Mouse (Mus musculus) ES-E14 (cell line): ENCODE measurements at regions not wholly inside any gene's neighbourhood (a gene's known extent, or its start where the extent isn't known, plus 50 kb on each side); places are given as distances from the start of the nearest gene placed in this dataset.

ENCODE experiments used
- DNase-seq: peaks from one replicate; pipeline ENCODE4 v3.0.0-alpha.2; 2013; ENCODE audit warnings: low read depth, low spot score
- H3K27ac ChIP-seq: 2 replicates; pipeline ENCODE4 v1.5.1; 2012; ENCODE audit warnings: low read depth, mild to moderate bottlenecking, low read length, moderate library complexity, mixed read lengths; ENCODE audit not compliant: poor library complexity, insufficient read depth, severe bottlenecking
- H3K36me3 ChIP-seq: 2 replicates; pipeline ENCODE4 v1.6.1; 2012; ENCODE audit warnings: mild to moderate bottlenecking, low read length, moderate library complexity, mixed read lengths; ENCODE audit not compliant: control insufficient read depth, poor library complexity, insufficient read depth, severe bottlenecking
- H3K4me1 ChIP-seq, 2 experiments: fragments of 150-350 bp in 1 of 2; sonication (generic) in 1 of 2; 2 replicates each; pipeline ENCODE4 v1.6.1; 2012; ENCODE audit warnings: low read length in 2 of 2, mild to moderate bottlenecking in 1 of 2, mixed read lengths in 1 of 2; ENCODE audit not compliant: control insufficient read depth in 2 of 2, insufficient read depth in 2 of 2, poor library complexity in 1 of 2
- H3K4me3 ChIP-seq, 2 experiments: fragments of 150-350 bp in 1 of 2; sonication (generic) in 1 of 2; 2 replicates each; pipeline ENCODE4 v1.5.1; 2012; ENCODE audit warnings: low read length in 2 of 2, low read depth in 1 of 2, mild to moderate bottlenecking in 1 of 2, mixed read lengths in 1 of 2; ENCODE audit not compliant: insufficient read depth in 1 of 2, poor library complexity in 1 of 2, severe bottlenecking in 1 of 2
- H3K9ac ChIP-seq: 2 replicates; pipeline ENCODE4 v1.6.1; 2012; ENCODE audit warnings: low read depth, mild to moderate bottlenecking, low read length, mixed read lengths; ENCODE audit not compliant: poor library complexity, insufficient read depth, severe bottlenecking
- H3K9me3 ChIP-seq: fragments of 150-350 bp; sonication (generic); 2 replicates; pipeline ENCODE4 v1.6.1; 2012; ENCODE audit warnings: low read depth, mild to moderate bottlenecking, low read length; ENCODE audit not compliant: control insufficient read depth, insufficient read depth
- CHD2 ChIP-seq: IDR thresholded peaks from 2 replicates; pipeline ENCODE4 v1.6.1; 2014; ENCODE audit warnings: mild to moderate bottlenecking, low read depth, low read length, inconsistent platforms
- HCFC1 ChIP-seq: IDR thresholded peaks from 2 replicates; pipeline ENCODE4 v1.6.1; 2012; ENCODE audit warnings: low read length, inconsistent platforms, borderline replicate concordance; ENCODE audit not compliant: insufficient read depth
- MAFK ChIP-seq: IDR thresholded peaks from 2 replicates; pipeline ENCODE4 v1.6.1; 2014; ENCODE audit warnings: mild to moderate bottlenecking, low read depth, low read length, inconsistent platforms; ENCODE audit not compliant: insufficient read depth
- ZC3H11A ChIP-seq: IDR thresholded peaks from 2 replicates; pipeline ENCODE4 v1.6.1; 2012; ENCODE audit warnings: low read depth, mild to moderate bottlenecking, inconsistent platforms, low read length, borderline replicate concordance
- ZNF384 ChIP-seq: IDR thresholded peaks from 2 replicates; pipeline ENCODE4 v1.6.1; 2012; ENCODE audit warnings: low read depth, low read length, inconsistent platforms
- in situ Hi-C, 2 experiments: fragments of 600-800 bp; cut with MboI; formaldehyde crosslinking; loops; one replicate each; pipeline ENCODE4 v1.15.1; 2025; ENCODE audit warnings: low sequenced_read_pairs in 2 of 2, inconsistent platforms in 1 of 2; ENCODE audit not compliant: unreplicated experiment in 2 of 2

GRCm38 (mm10) chr11:91133753-91134270, 443.5 kb downstream of the Kif2b start:
- H3K27ac ChIP-seq = no peak overlapping the region
- in situ Hi-C loops = no loop called here
- no peaks in the 10 kb centered on the region for H3K36me3 ChIP-seq
- no peak overlapping the region for H3K9ac ChIP-seq
- no peak for DNase-seq
- TF ChIP-seq ZC3H11A (no peak), HCFC1 (no peak), MAFK (no peak), ZNF384 (no peak), CHD2 (no peak)
- no peaks in the 10 kb centered on the region for H3K4me1 ChIP-seq
- H3K4me3 ChIP-seq = no peak overlapping the region
- H3K9me3 ChIP-seq = no peaks in the 10 kb centered on the region

GRCm38 (mm10) chr11:91132771-91133380, 444.5 kb downstream of the Kif2b start:
- in situ Hi-C loops = no loop called here
- no peak for DNase-seq
- TF ChIP-seq CHD2 (no peak), ZNF384 (no peak), ZC3H11A (no peak), HCFC1 (no peak), MAFK (no peak)
- no peaks in the 10 kb centered on the region for H3K36me3 ChIP-seq
- H3K9me3 ChIP-seq = no peaks in the 10 kb centered on the region
- no peak overlapping the region for H3K27ac ChIP-seq
- no peaks in the 10 kb centered on the region for H3K4me1 ChIP-seq
- no peak overlapping the region for H3K4me3 ChIP-seq
- H3K9ac ChIP-seq = no peak overlapping the region

- in situ Hi-C loops = no loop called here
- Histone ChIP-seq H3K9ac (no peak overlapping the region), H3K36me3 (no peaks in the 10 kb centered on the region), H3K4me1 (no peaks in the 10 kb centered on the region), H3K27ac (no peak overlapping the region), H3K4me3 (no peak overlapping the region), H3K9me3 (no peaks in the 10 kb centered on the region)
- TF ChIP-seq HCFC1 (no peak), ZNF384 (no peak), ZC3H11A (no peak), MAFK (no peak), CHD2 (no peak)
- no peak for DNase-seq
These were observed 443.8 kb upstream of the Tom1l1 start for GRCm38 (mm10) chr11:91131960-91132359.

GRCm38 (mm10) chr11:91098186-91098585, 410.0 kb upstream of the Tom1l1 start:
- Histone ChIP-seq H3K4me3 (no peak overlapping the region), H3K9ac (no peak overlapping the region), H3K4me1 (no peaks in the 10 kb centered on the region), H3K36me3 (no peaks in the 10 kb centered on the region), H3K9me3 (no peaks in the 10 kb centered on the region), H3K27ac (no peak overlapping the region)
- in situ Hi-C loops = no loop called here
- DNase-seq = no peak
- no peak for TF ChIP-seq ZNF384
- TF ChIP-seq ZC3H11A = no peak
- no peak for TF ChIP-seq CHD2
- TF ChIP-seq HCFC1 = no peak
- TF ChIP-seq MAFK = no peak

GRCm38 (mm10) chr11:91097552-91097951, 409.4 kb upstream of the Tom1l1 start:
- Histone ChIP-seq H3K4me1 (no peaks in the 10 kb centered on the region), H3K27ac (no peak overlapping the region), H3K9ac (no peak overlapping the region), H3K9me3 (no peaks in the 10 kb centered on the region), H3K36me3 (no peaks in the 10 kb centered on the region), H3K4me3 (no peak overlapping the region)
- DNase-seq = no peak
- in situ Hi-C loops = no loop called here
- TF ChIP-seq ZC3H11A (no peak), HCFC1 (no peak), ZNF384 (no peak), MAFK (no peak), CHD2 (no peak)
